Mouse (Mus musculus) gastrocnemius, adult 2 months (tissue): ENCODE data around the gene Pcdh7. TPM values are rescaled to one million over a fixed set of nuclear protein-coding genes. Genes with fewer than 3 reads are reported as not detected.

Experiments used
- DNase-seq: peaks from one replicate; pipeline ENCODE4 v3.0.0; 2022
- H3K27ac ChIP-seq: fragments of 200-600 bp; 2 replicates; pipeline ENCODE4 v1.8.1; 2022; ENCODE audit warnings: mild to moderate bottlenecking
- H3K4me3 ChIP-seq: fragments of 200-600 bp; 2 replicates; pipeline ENCODE4 v1.8.1; 2022; ENCODE audit warnings: mild to moderate bottlenecking, moderate library complexity
- CTCF ChIP-seq: fragments of 200-600 bp; IDR thresholded peaks from 2 replicates; pipeline ENCODE4 v1.8.1; 2022; ENCODE audit warnings: antibody characterized with exemption, mild to moderate bottlenecking, moderate library complexity
- intact Hi-C: fragments of 180-260 bp; cut with DNase I; formaldehyde crosslinking; loops from one replicate; pipeline ENCODE4 v1.15.1; 2025
- total RNA-seq, 2 experiments: library from RNA; stranded (reverse); gene quantifications; 2 replicates each; pipeline ENCODE4 v1.2.3; 2021

Pcdh7 gene
- total RNA-seq, 2 experiments from 2014 or later, result 2.3 to 2.9 TPM

DNA sequence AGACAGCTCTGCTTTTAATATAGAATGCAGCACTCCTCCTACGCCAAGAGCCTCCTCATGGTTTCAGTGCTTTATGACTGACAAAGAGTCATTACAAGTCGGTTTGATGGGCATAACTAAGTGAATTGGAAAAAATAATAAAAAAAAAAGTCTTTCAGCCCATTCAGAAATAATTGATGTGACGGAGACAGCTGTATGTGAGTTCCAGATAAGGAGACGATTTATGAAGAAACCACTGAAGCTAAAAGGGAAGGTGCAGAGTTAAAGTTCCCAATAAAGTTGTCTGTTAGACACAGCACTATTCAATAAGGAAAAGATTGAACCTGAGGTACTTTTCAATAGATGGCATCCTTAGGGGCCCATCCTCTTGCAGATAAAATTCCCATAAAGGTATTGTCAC is 189.5 kb downstream of the Pcdh7 start:
- DNase-seq, result no peak
- intact Hi-C loops, result no loop called here
- H3K4me3 ChIP-seq, result no peak overlapping the region
- TF ChIP-seq CTCF, result no peak
- H3K27ac ChIP-seq, result no peak overlapping the region

DNA sequence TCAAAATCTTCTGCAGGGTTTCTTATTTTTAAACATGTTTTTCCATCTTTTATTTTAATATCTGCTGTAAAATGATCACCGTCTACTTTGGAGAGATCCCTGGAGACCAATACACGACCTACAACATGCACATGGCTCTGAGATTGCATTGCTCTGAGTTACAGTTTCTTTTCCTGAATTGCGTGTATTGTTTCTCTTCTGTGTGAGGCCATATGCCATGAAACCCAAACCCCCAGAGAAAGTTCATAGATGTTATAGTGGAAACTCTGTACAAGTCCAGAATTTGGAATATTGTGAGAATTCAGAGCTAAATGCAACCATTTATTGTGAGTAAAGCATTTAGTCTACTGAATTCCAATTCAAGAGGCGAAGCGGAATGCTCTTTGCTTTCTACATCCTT is 203.4 kb downstream of the Pcdh7 start:
- H3K4me3 ChIP-seq, result no peak overlapping the region
- H3K27ac ChIP-seq, result no peak overlapping the region
- no peak for DNase-seq
- intact Hi-C loops, result no loop called here
- no peak for TF ChIP-seq CTCF

DNA sequence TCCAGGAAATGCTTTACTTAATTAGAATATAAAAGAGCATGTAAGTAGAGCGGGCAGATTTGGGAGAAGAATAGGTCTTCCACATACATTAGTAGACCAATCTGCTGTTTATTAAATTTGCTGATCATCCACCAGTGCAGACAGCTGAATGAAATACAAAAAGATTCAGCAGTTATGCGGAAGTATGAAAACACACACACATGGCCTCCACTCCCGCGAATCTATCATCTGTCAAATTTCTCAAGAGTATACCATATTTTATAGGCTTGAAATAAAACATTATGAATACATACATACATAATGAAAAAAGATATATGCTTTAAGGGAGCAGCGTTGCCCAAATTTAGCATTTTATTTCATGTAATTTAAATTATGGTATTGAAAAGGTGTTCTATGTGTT is 213.6 kb downstream of the Pcdh7 start:
- no peak for DNase-seq
- Histone ChIP-seq H3K27ac (no peak overlapping the region), H3K4me3 (no peak overlapping the region)
- no peak for TF ChIP-seq CTCF
- intact Hi-C loops, result no loop called here

DNA sequence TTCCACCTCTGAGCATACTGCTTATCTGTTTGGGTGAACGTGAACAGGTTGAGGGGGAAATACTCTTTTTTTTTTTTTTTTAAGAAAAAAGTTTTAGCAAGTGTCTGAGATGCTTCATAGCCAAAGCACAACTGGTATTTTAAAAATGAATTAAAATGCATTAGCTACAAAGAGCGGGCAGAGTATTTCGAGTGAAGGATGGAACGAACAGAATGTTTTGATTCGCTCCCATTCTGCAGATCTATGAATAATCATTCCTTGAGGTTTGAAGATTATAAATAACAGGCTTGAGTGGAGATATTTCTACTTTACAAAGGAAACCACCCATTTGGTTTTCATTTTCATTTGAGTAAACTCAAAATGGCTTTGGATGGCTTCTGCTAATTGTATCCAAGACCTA is 214.0 kb downstream of the Pcdh7 start:
- no peak for DNase-seq
- TF ChIP-seq CTCF, result no peak
- intact Hi-C loops, result no loop called here

DNA sequence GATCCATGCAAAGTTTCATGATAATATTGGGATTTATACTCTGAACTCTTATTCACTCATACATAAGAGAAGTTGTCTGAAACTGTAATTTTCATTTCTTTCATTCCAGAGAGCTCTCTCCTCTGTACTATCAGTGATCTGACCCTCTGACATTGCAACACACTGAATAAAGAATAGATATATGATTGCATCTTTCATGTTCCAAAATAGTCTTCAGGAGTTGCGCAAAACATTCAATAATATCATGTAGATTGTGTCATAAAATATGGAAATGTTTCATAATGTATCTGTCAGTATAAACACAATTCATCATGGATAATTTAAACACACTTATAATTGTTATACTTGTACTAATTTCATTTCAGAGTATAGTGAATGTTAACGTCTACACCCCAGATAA is 216.9 kb downstream of the Pcdh7 start:
- H3K27ac ChIP-seq, result no peak overlapping the region
- no peak for DNase-seq
- intact Hi-C loops, result no loop called here
- TF ChIP-seq CTCF, result no peak
- H3K4me3 ChIP-seq, result no peak overlapping the region

More for the DNA sequence above, 214.0 kb downstream of the Pcdh7 start:
- no peak overlapping the region for H3K27ac ChIP-seq
- no peak overlapping the region for H3K4me3 ChIP-seq

DNA sequence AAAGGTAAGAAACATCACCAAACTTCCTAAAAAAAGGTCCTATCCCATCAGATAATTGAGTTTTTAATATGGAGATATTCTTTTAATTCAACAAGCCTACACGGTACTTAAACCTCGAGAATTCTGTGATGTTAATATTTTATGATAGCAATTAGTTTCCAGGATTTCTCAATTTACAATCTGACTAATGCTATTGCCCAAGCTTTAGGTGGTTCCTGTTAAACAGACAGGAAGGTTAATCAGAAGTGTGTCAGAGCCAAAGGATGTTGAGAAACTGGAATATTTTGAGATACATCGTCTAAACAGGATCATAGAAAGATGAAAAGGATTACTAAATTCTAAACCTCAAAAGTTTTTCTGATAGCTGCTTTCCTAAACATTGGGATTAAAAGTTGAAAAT is 222.7 kb downstream of the Pcdh7 start:
- no peak for DNase-seq
- no peak overlapping the region for H3K27ac ChIP-seq
- intact Hi-C loops, result no loop called here
- no peak overlapping the region for H3K4me3 ChIP-seq
- no peak for TF ChIP-seq CTCF

DNA sequence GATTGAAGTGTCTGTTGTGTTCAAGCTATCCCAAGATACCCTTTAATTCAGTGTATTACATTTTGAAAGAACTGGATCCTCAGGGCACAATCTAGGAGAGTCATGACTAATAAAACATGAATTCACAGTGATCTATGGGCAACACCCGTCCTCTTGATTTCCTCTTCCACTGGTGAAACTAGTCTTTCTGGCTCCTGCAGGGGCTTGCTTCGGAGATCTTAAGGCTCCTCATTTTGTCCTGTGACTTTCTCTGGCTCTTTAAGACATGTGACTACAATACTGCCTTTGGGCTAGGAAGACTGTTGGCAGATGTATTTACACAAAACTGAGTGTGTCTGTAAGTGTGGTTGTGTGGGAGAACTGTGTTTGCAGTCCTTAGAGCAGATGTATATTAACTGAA is 225.4 kb downstream of the Pcdh7 start:
- intact Hi-C loops, result no loop called here
- no peak overlapping the region for H3K27ac ChIP-seq
- TF ChIP-seq CTCF, result no peak
- H3K4me3 ChIP-seq, result no peak overlapping the region
- DNase-seq, result no peak

DNA sequence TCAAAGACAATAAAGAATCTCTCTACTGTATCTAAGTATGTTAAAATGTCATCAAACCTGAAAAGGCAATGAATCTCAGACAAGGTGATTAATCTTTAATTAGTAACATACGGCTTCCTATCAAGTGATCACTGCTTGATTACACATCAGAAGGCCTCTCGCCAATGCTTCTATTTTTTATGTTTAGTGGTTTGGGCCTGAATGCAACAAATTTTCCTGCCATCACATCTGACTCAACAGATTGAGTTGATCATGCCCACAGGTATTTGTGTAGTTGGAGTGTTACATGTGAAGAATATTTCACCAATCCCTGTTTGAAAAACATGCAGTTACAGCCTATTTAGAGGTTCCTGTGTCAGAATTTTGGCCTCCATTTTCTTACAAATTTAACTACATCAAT is 225.8 kb downstream of the Pcdh7 start:
- no peak for DNase-seq
- no peak overlapping the region for H3K27ac ChIP-seq
- intact Hi-C loops, result no loop called here
- no peak overlapping the region for H3K4me3 ChIP-seq
- no peak for TF ChIP-seq CTCF

DNA sequence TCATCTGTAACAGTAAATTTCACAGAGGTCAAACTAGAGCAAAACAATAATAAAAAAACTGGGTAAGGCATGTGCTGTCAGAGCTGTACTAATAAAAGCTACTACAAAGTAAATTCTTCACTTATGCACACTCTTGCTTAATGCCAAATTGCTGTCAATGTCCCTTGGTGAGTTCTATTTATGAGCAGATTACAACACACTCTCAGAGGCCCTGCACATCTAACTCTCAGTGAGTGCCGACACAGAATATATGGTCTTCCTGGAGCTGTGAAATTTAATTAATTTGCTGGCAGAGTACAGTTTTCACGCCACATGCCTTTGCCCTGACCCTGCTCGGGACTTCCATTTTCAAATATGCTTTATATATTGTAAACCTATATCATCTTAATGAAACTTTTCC is 227.7 kb downstream of the Pcdh7 start:
- Histone ChIP-seq H3K4me3 (no peak overlapping the region), H3K27ac (no peak overlapping the region)
- intact Hi-C loops, result no loop called here
- no peak for DNase-seq
- no peak for TF ChIP-seq CTCF

DNA sequence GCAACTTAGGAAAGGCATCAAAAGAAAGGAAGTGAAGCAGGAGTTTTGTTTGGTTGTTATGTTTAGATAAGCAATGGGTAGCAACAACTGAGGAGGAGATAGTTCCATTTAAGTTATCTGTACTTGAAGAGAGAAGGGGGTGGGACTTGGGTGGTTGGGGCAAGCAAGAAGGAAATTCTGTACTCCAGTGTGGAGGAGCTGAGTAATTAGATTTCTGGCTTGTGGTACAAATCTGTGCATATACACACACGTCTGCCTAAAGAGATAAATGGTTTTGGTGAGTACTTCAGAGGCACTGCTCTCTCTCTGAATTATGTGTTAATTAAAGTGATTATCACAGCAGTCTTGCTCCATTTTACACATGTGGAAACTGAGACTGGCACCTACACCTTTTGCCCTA is 241.6 kb downstream of the Pcdh7 start:
- no peak for TF ChIP-seq CTCF
- intact Hi-C loops, result no loop called here
- Histone ChIP-seq H3K4me3 (no peak overlapping the region), H3K27ac (no peak overlapping the region)
- no peak for DNase-seq

DNA sequence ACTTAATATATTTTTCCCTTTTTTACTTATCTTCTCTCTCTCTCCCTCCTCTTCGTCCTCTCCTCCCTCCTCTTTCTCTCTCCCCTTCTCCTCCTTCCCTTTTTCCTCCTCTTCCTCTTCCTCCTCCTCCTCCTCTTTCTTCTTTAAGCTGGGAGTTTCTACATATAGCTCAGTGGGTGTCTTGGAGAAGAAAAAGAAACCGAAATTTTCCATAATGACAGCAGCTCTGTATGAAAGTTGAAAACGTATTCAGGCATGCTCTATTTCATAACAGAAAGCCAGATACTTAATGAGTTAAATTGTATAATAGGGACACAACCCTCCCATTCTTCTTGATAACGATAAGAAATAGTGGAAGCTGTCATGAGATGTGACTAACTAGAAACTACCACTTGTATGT is 246.0 kb downstream of the Pcdh7 start:
- no peak for DNase-seq
- intact Hi-C loops, result no loop called here
- H3K27ac ChIP-seq, result no peak overlapping the region
- TF ChIP-seq CTCF, result no peak
- no peak overlapping the region for H3K4me3 ChIP-seq

DNA sequence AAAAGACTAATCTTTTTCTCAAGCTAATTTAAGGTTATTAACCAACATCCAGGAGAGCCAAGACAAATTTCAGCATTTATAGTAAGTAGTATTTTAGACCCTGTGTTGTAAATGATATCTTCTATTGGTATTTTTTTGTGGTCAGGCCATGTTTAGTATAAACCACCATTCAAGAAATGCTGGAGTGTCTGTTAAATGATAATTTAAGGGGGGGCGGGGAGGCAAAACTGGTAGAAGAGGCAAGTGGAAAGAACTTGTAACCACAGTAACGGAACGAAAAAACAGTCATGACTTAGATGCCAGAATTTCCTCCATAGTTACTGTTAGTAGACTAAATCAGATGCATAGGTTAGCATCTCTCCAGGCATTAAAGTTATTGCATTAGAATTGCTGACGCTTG is 246.4 kb downstream of the Pcdh7 start:
- no peak for TF ChIP-seq CTCF
- Histone ChIP-seq H3K4me3 (no peak overlapping the region), H3K27ac (no peak overlapping the region)
- DNase-seq, result no peak
- intact Hi-C loops, result no loop called here

DNA sequence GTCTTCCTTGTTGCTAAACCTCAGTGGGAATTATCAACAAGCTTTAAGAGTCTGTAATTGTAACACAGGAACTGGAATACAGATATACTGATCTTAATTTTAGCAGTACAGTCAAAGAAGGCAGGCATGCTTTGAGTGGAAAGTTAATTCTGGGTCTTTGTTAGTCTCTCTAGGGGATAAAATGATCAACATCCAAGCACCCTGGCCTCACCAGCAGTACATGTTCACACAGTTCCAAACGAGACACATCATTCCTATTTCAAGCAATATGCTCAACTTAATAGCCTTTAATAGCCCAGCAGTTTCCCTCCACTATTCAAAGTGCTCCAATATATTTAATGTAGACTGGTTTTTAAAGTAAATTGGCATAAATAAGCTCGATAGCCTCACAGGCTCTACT is 275.8 kb downstream of the Pcdh7 start:
- no peak overlapping the region for H3K27ac ChIP-seq
- H3K4me3 ChIP-seq, result no peak overlapping the region
- intact Hi-C loops, result no loop called here
- no peak for TF ChIP-seq CTCF
- no peak for DNase-seq

DNA sequence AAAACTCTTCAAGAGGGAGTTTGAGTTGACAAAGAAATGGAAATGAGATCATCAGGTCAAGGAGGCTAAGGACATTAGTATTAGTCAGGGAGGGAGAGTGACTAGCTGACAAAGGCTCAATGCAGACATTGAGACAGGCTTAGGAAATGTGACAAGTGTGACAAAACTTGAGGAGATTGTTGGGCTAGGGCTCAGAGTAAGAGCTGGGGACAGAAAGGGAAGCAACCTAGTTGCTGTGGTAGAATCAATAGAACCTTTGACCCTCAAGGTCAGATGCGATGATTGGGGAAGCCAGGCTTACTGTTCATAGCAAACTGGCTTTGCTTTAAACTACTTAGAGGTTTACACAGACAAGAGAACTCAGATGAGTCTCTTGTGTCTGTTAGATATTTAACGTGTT is 303.6 kb downstream of the Pcdh7 start:
- intact Hi-C loops, result no loop called here
- DNase-seq, result no peak
- H3K4me3 ChIP-seq, result no peak overlapping the region
- TF ChIP-seq CTCF, result no peak
- H3K27ac ChIP-seq, result no peak overlapping the region

DNA sequence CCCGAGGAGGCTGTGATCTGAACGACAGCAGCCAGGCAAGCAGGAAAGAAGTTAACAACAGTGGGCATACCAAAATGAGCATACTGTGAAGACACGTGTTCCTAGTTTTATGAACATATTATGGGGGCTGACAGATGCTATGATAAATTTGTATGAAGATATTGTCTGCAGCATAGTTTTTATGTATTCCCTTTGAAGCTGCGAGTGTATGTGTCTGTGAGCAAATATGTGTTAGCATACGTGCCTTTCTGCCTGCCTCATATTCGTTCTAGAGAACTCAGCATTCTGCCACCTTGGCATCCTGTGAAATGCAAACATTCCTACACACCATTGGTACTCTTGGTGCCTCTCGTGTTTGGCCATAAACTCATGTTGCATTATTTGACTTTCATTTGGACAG is 307.4 kb downstream of the Pcdh7 start:
- no peak overlapping the region for H3K4me3 ChIP-seq
- DNase-seq, result no peak
- no peak overlapping the region for H3K27ac ChIP-seq
- no peak for TF ChIP-seq CTCF
- intact Hi-C loops, result no loop called here
